Comparison of ENCODE assay signal across 7 mouse cellular contexts in genomic region chr8:111597310-111597709, GRCm38 (mm10). TPM values are rescaled to one million over a fixed set of nuclear protein-coding genes. Genes with fewer than 3 reads are reported as not detected.
A peak's percentile ranks its signal among the peaks of the same experiment; 100 is the strongest.
DNase-seq lines count a peak whose midpoint lies in the region; ATAC-seq and TF ChIP-seq lines count a peak whose summit lies in the region.

No protein-coding gene starts in this region.

- no peaks in the 10 kb centered on the region for H3K9me3 ChIP-seq in heart, embryonic 12.5 days (replicated peaks)
- no peaks in the 10 kb centered on the region for H3K9me3 ChIP-seq in limb, embryonic 14.5 days (ENCODE audit: control insufficient read depth, low read length)

- no peak for TF ChIP-seq POLR2A in limb, embryonic 14.5 days (IDR thresholded peaks at IDR 0.05; ENCODE audit: borderline replicate concordance, extremely low read depth, insufficient read depth, insufficient read length)

- no peaks in the 10 kb centered on the region for H3K27me3 ChIP-seq in heart, embryonic 12.5 days (replicated peaks)
- H3K27me3 ChIP-seq in limb, embryonic 14.5 days (ENCODE audit: control insufficient read depth, insufficient read depth, low read length), result no peaks in the 10 kb centered on the region

- H3K4me2 ChIP-seq in heart, embryonic 12.5 days, result peak overlapping the region; percentile 32; the same call in 1 of the 2 replicates
- no peak overlapping the region for H3K4me2 ChIP-seq in limb, embryonic 14.5 days (replicated peaks; ENCODE audit: low read depth, low read length, severe bottlenecking)

- no peak; the same call in 1 of the 2 replicates for ATAC-seq in heart, embryonic 12.5 days (ENCODE audit: insufficient number of reproducible peaks, low FRiP score)
- 0 out of 2 replicates have a peak, but pooled peaks have one; percentile 46 for ATAC-seq in limb, embryonic 14.5 days (ENCODE audit: low FRiP score, low read depth)

- no peaks in the 10 kb centered on the region for H3K36me3 ChIP-seq in heart, embryonic 12.5 days
- no peaks in the 10 kb centered on the region for H3K36me3 ChIP-seq in limb, embryonic 14.5 days (ENCODE audit: control insufficient read depth, insufficient read depth, low read length)

- WGBS in heart, embryonic 12.5 days, result 39% methylated on average over 1 of the region's 1 CpGs
- 36% methylated on average over 1 of the region's 1 CpGs for whole genome bisulfite sequencing in limb, embryonic 14.5 days

- H3K9ac ChIP-seq in heart, embryonic 12.5 days, result no peak overlapping the region
- no peak overlapping the region for H3K9ac ChIP-seq in limb, embryonic 14.5 days (ENCODE audit: low read depth, low read length, severe bottlenecking)

- DNase-seq in urinary bladder, postnatal 14 days (ENCODE audit: low spot score), result peak; percentile 33
- no peak for DNase-seq in urinary bladder, postnatal 10 days (ENCODE audit: low spot score)
- peak; percentile 64 for DNase-seq in limb, embryonic 14.5 days (ENCODE audit: low spot score)
- DNase-seq in thymus, postnatal 25 days, result no peak
- DNase-seq in thymus, postnatal 4 days, result no peak
- no peak for DNase-seq in left cerebral cortex, adult 8-10 months (ENCODE audit: low spot score in 2 of 2)

- H3K27ac ChIP-seq in heart, embryonic 12.5 days (ENCODE audit: poor library complexity, severe bottlenecking), result peak overlapping the region; percentile 91
- H3K27ac ChIP-seq in limb, embryonic 14.5 days (replicated peaks; ENCODE audit: low read depth, low read length), result 0 out of 2 replicates have a peak overlapping the region, but pooled peaks have one; percentile 19

- H3K4me1 ChIP-seq in heart, embryonic 12.5 days (replicated peaks), result peaks cover 74% of the 10 kb centered on the region
- H3K4me1 ChIP-seq in limb, embryonic 14.5 days (ENCODE audit: control insufficient read depth, insufficient read depth, low read length), result peaks cover 19% of the 10 kb centered on the region

- no peak overlapping the region for H3K4me3 ChIP-seq in heart, embryonic 12.5 days
- H3K4me3 ChIP-seq in limb, embryonic 14.5 days (replicated peaks; ENCODE audit: low read length), result no peak overlapping the region

RNA-seq across cellular contexts. Expression of gene Ldhd, which starts 32.9 kb away (rescaled TPM):
- polyA plus RNA-seq in heart, embryonic 12.5 days (2016; fragmentation: Nextera tagmentation; extraction: Ambion mirVana), result 0.70 and 0.92 TPM in 2 replicates
- 0.77 and 1.1 TPM in 2 replicates for polyA plus RNA-seq in limb, embryonic 14.5 days (2012; rRNA removed)
- 0.35 and 0.74 TPM in 2 replicates for polyA plus RNA-seq in limb, embryonic 14.5 days (2014; fragmentation: Nextera tagmentation; extraction: Ambion mirVana)
- total RNA-seq in left cerebral cortex, adult 8-10 months (2022), result 10 to 100 TPM; 10.6 to 11.4 (median 10.8) TPM

RNA-seq across cellular contexts. Expression of gene Zfp1, which starts 45.9 kb away (rescaled TPM):
- polyA plus RNA-seq in heart, embryonic 12.5 days (2016; fragmentation: Nextera tagmentation; extraction: Ambion mirVana), result 14.4 and 15.6 TPM in 2 replicates
- 18.3 and 20.8 TPM in 2 replicates for polyA plus RNA-seq in limb, embryonic 14.5 days (2012; rRNA removed)
- 20.7 and 24.7 TPM in 2 replicates for polyA plus RNA-seq in limb, embryonic 14.5 days (2014; fragmentation: Nextera tagmentation; extraction: Ambion mirVana)
- 10 to 100 TPM; 22.1 to 25.2 (median 24.1) TPM for total RNA-seq in left cerebral cortex, adult 8-10 months (2022)

Comparison
In these comparisons a context has a peak if more than half of its experiments do, and no peak if none do; other contexts are left out.
1. DNase-seq: peak in urinary bladder, postnatal 14 days (single experiment) and limb, embryonic 14.5 days (single experiment); none in urinary bladder, postnatal 10 days (single experiment), thymus, postnatal 25 days (single experiment), thymus, postnatal 4 days (single experiment) and left cerebral cortex, adult 8-10 months (0 of 2).